Mouse (Mus musculus) erythroblast, embryonic 14.5 days (primary cell): Measurements from ENCODE around the gene Hadhb. TPM values are rescaled to one million over a fixed set of nuclear protein-coding genes. Genes with fewer than 3 reads are reported as not detected.
A peak's percentile ranks its signal among the peaks of the same experiment; 100 is the strongest.

Experiments used
- H3K27me3 ChIP-seq: 2 replicates; pipeline ENCODE4 v1.6.1; 2012; ENCODE audit warnings: inconsistent platforms; ENCODE audit not compliant: control insufficient read depth
- H3K36me3 ChIP-seq: 2 replicates; pipeline ENCODE4 v1.6.1; 2012; ENCODE audit warnings: mild to moderate bottlenecking, inconsistent platforms; ENCODE audit not compliant: control insufficient read depth
- H3K4me1 ChIP-seq: 2 replicates; pipeline ENCODE4 v1.6.1; 2012; ENCODE audit warnings: inconsistent platforms; ENCODE audit not compliant: control insufficient read depth
- H3K4me3 ChIP-seq: replicated peaks from 2 replicates; pipeline ENCODE3; 2012; ENCODE audit warnings: moderate library complexity, mild to moderate bottlenecking, inconsistent platforms
- H3K9me3 ChIP-seq: 2 replicates; pipeline ENCODE4 v1.6.1; 2012; ENCODE audit warnings: low read length, inconsistent platforms, mixed read lengths; ENCODE audit not compliant: control insufficient read depth
- GATA1 ChIP-seq: IDR thresholded peaks from 2 replicates; pipeline ENCODE4 v1.6.1; 2012; ENCODE audit warnings: low read length, inconsistent platforms, mixed read lengths
- TAL1 ChIP-seq: IDR thresholded peaks from 3 replicates; pipeline ENCODE4 v1.6.1; 2012; ENCODE audit warnings: low read length, inconsistent platforms, mixed read lengths
- polyA plus RNA-seq: library from polyadenylated mRNA; stranded (reverse); fragments of >175 nt; gene quantifications from 2 replicates; pipeline ENCODE4 v1.2.3, GENCODE M21; 2012

Gene Hadhb
- polyA plus RNA-seq, 1 experiment, result 2.8 TPM

- Histone ChIP-seq H3K36me3 (peaks cover 61% of the 10 kb centered on the region), H3K9me3 (no peaks in the 10 kb centered on the region), H3K4me1 (peaks cover 12% of the 10 kb centered on the region), H3K4me3 (no peak overlapping the region), H3K27me3 (no peaks in the 10 kb centered on the region)
- no peak for TF ChIP-seq TAL1
- no peak for TF ChIP-seq GATA1
These were observed 6.7 kb upstream of the Hadhb start for GRCm38 (mm10) chr5:30148133-30148920.

DNA sequence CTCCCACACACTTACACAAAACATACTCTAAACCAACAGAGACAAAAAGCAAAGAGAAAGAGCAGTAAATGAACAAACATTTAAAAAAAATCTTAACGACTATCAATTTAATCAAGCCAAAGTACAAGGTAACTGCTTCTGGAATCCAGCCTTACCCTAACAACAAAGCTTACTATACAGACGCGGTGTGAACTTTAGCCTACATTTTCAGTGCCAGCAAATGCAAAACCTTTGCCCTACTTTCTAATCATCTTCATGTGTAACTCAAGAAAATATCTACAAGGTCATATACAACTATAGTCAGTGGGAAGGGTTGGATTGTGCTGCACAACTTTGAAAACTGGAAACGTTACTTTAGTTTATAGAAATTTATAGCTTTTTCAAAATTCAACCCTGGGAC is 3.0 kb upstream of the Hadhb start:
- TF ChIP-seq TAL1 (no peak), GATA1 (no peak)
- no peaks in the 10 kb centered on the region for H3K9me3 ChIP-seq
- peaks cover 28% of the 10 kb centered on the region for H3K36me3 ChIP-seq
- no peaks in the 10 kb centered on the region for H3K27me3 ChIP-seq
- H3K4me1 ChIP-seq, result peaks cover 28% of the 10 kb centered on the region
- H3K4me3 ChIP-seq, result no peak overlapping the region

GRCm38 (mm10) chr5:30152413-30152812 is 2.6 kb upstream of the Hadhb start:
- no peak for TF ChIP-seq GATA1
- TF ChIP-seq TAL1, result no peak
- no peaks in the 10 kb centered on the region for H3K9me3 ChIP-seq
- peaks cover 24% of the 10 kb centered on the region for H3K36me3 ChIP-seq

DNA sequence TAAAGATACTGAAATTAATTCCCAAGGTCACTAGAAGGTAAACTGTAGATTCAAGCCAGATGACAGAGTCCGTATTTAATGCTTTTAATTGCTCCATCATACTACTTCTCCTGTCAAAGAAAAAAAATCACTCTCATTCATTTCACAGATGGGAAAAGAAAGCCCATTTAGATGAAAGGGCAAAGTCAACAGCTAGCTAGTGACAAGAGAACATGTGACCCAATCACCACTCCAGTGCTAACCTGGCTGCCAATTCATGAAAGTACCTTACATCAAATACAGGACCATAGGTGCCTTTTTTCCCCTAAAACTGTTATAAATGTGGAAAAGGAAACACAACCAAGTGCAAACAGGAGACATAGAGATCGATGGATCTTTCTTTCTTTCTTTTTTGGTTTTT is 1.8 kb upstream of the Hadhb start:
- Histone ChIP-seq H3K9me3 (no peaks in the 10 kb centered on the region), H3K4me1 (peaks cover 31% of the 10 kb centered on the region), H3K36me3 (peaks cover 16% of the 10 kb centered on the region), H3K4me3 (peak overlapping the region; percentile 19), H3K27me3 (no peaks in the 10 kb centered on the region)
- TF ChIP-seq TAL1, result no peak
- TF ChIP-seq GATA1, result no peak

More at GRCm38 (mm10) chr5:30152413-30152812, 2.6 kb upstream of the Hadhb start:
- Histone ChIP-seq H3K4me1 (peaks cover 31% of the 10 kb centered on the region), H3K4me3 (no peak overlapping the region), H3K27me3 (no peaks in the 10 kb centered on the region)

GRCm38 (mm10) chr5:30154013-30154412 is 1.0 kb upstream of the Hadhb start:
- Histone ChIP-seq H3K4me1 (peaks cover 28% of the 10 kb centered on the region), H3K27me3 (no peaks in the 10 kb centered on the region), H3K4me3 (peak overlapping the region; percentile 100), H3K36me3 (peaks cover 12% of the 10 kb centered on the region), H3K9me3 (no peaks in the 10 kb centered on the region)
- TF ChIP-seq TAL1, result no peak
- TF ChIP-seq GATA1, result no peak

DNA sequence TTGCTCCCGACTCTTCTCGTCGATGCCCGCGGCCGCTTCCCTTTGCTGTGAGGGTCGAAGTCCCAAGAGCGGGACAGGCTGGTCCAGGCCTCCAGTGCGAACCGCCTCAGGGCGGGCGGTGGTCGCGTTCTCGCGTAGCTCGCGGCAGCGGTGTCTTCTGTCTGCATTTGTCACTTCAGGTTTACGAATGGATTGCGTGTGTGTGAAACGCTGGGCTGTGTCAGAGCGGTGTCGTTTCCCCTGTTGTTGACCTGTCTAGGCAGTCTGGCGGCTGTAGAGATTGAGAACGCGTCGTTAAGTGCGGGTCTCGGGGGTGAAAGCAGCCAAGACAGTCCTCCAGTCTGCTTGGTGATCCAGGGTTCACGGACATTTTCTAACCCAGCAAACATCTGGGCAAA is 346 bp downstream of the Hadhb start:
- H3K9me3 ChIP-seq, result no peaks in the 10 kb centered on the region
- H3K36me3 ChIP-seq, result peaks cover 12% of the 10 kb centered on the region
- TF ChIP-seq TAL1 (no peak), GATA1 (no peak)
- H3K4me3 ChIP-seq, result peak overlapping the region; percentile 100
- no peaks in the 10 kb centered on the region for H3K27me3 ChIP-seq
- peaks cover 30% of the 10 kb centered on the region for H3K4me1 ChIP-seq

- H3K4me1 ChIP-seq, result peaks cover 32% of the 10 kb centered on the region
- peaks cover 18% of the 10 kb centered on the region for H3K36me3 ChIP-seq
- no peaks in the 10 kb centered on the region for H3K27me3 ChIP-seq
- TF ChIP-seq GATA1 (no peak), TAL1 (no peak)
- peak overlapping the region; percentile 100 for H3K4me3 ChIP-seq
- H3K9me3 ChIP-seq, result no peaks in the 10 kb centered on the region
These were observed 977 bp downstream of the Hadhb start for GRCm38 (mm10) chr5:30155821-30156629.

DNA sequence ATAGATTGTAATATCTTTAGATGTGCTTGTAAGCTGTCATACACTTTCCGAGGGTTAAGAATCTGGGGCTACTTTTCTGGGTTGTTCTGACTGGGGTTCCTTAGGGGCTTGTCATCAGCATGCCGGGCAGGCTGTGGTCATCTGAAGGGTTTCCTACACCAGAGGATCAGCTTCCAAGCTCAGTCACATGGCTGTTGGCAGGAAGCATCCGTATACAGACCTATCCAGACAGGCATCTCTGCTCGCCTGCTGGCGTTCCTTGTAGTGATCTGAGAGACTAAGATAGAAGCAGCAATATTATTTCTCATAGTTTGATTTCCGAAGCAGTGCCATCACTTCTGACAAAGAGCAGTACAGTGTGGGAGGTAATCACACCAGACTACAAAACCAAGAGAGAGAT is 4.6 kb downstream of the Hadhb start:
- H3K4me1 ChIP-seq, result peaks cover 17% of the 10 kb centered on the region
- H3K9me3 ChIP-seq, result no peaks in the 10 kb centered on the region
- no peaks in the 10 kb centered on the region for H3K27me3 ChIP-seq
- H3K4me3 ChIP-seq, result no peak overlapping the region
- TF ChIP-seq TAL1 (no peak), GATA1 (no peak)
- H3K36me3 ChIP-seq, result peaks cover 29% of the 10 kb centered on the region

GRCm38 (mm10) chr5:30161836-30162235 is 6.8 kb downstream of the Hadhb start:
- no peaks in the 10 kb centered on the region for H3K9me3 ChIP-seq
- peaks cover 9% of the 10 kb centered on the region for H3K4me1 ChIP-seq
- TF ChIP-seq GATA1 (no peak), TAL1 (no peak)
- H3K4me3 ChIP-seq, result no peak overlapping the region
- no peaks in the 10 kb centered on the region for H3K27me3 ChIP-seq
- H3K36me3 ChIP-seq, result peaks cover 48% of the 10 kb centered on the region
